Mouse (Mus musculus): ENCODE measurements around the gene Ppargc1a. TPM values are rescaled to one million over a fixed set of nuclear protein-coding genes. Genes with fewer than 3 reads are reported as not detected.

The Ppargc1a gene
- polyA plus RNA-seq, 2 experiments, result 1.8 to 3.8 TPM

DNA sequence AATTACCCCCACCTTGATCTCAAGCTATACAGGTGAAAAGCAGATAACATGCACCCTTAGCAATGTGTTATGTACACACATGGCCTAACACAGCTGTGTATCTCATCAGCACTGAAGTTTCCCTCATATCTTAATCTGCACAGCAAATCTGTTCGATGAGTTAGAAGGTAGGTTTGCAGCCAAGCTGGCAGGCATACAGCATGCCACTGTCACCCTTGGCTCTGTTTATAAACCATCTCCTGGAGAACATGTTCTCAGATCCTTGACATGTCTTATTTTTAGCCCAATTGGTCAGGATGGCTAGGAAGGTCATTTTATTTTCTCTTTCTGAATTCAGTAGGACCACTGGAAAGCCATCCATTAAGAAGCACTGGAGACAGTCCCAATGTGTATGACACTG lies 36.2 kb downstream of the Ppargc1a start:
- no peak for DNase-seq (ENCODE audit: low spot score)
- H3K9ac ChIP-seq (ENCODE audit: low read depth, low read length, severe bottlenecking), result no peak overlapping the region

DNA sequence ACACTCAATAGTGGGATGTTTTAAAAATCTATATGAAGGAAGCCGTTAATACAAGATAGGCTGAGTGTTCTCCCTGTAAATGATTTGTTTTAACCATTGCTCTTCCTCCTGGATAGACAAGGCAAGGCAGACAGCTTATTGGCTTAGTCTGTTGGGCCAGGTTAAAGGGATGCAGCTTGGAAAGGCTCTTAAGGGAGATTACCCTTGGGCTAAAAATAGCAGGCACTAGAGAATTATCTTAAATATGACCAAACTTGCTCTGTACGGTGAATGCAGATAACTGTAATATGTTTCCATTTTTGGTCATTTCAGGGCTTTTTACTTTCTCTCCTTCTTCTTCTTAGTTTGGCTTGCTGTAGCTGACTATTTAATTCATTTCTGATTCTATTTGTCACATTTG lies 38.1 kb downstream of the Ppargc1a start:
- H3K4me3 ChIP-seq (replicated peaks; ENCODE audit: low read length), result no peak overlapping the region
- H3K27me3 ChIP-seq (ENCODE audit: control insufficient read depth, insufficient read depth, low read length), result 0 out of 2 replicates have a peak, but pooled peaks cover 3% of the 10 kb centered on the region
- 66% methylated on average over 2 of the region's 2 CpGs for WGBS
- no peak overlapping the region for H3K9ac ChIP-seq (ENCODE audit: low read depth, low read length, severe bottlenecking)
- no peak for TF ChIP-seq POLR2A (IDR thresholded peaks at IDR 0.05; ENCODE audit: borderline replicate concordance, extremely low read depth, insufficient read depth, insufficient read length)
- H3K36me3 ChIP-seq (ENCODE audit: control insufficient read depth, insufficient read depth, low read length), result no peaks in the 10 kb centered on the region
- no peak overlapping the region for H3K27ac ChIP-seq (replicated peaks; ENCODE audit: low read depth, low read length)
- ATAC-seq (ENCODE audit: low FRiP score, low read depth) (no peak), DNase-seq (ENCODE audit: low spot score) (no peak)
- H3K9me3 ChIP-seq (ENCODE audit: control insufficient read depth, low read length), result no peaks in the 10 kb centered on the region
- no peak overlapping the region for H3K4me2 ChIP-seq (replicated peaks; ENCODE audit: low read depth, low read length, severe bottlenecking)
- no peaks in the 10 kb centered on the region for H3K4me1 ChIP-seq (ENCODE audit: control insufficient read depth, insufficient read depth, low read length)

More for the DNA sequence above, 36.2 kb downstream of the Ppargc1a start:
- Histone ChIP-seq H3K27me3 (ENCODE audit: control insufficient read depth, insufficient read depth, low read length) (0 out of 2 replicates have a peak, but pooled peaks cover 3% of the 10 kb centered on the region), H3K9me3 (ENCODE audit: control insufficient read depth, low read length) (no peaks in the 10 kb centered on the region), H3K4me3 (replicated peaks; ENCODE audit: low read length) (no peak overlapping the region), H3K36me3 (ENCODE audit: control insufficient read depth, insufficient read depth, low read length) (no peaks in the 10 kb centered on the region), H3K4me2 (replicated peaks; ENCODE audit: low read depth, low read length, severe bottlenecking) (no peak overlapping the region), H3K27ac (replicated peaks; ENCODE audit: low read depth, low read length) (no peak overlapping the region), H3K4me1 (ENCODE audit: control insufficient read depth, insufficient read depth, low read length) (no peaks in the 10 kb centered on the region)
- 91% methylated on average over 1 of the region's 1 CpGs for WGBS
- no peak for TF ChIP-seq POLR2A (IDR thresholded peaks at IDR 0.05; ENCODE audit: borderline replicate concordance, extremely low read depth, insufficient read depth, insufficient read length)
- no peak for ATAC-seq (ENCODE audit: low FRiP score, low read depth)

DNA sequence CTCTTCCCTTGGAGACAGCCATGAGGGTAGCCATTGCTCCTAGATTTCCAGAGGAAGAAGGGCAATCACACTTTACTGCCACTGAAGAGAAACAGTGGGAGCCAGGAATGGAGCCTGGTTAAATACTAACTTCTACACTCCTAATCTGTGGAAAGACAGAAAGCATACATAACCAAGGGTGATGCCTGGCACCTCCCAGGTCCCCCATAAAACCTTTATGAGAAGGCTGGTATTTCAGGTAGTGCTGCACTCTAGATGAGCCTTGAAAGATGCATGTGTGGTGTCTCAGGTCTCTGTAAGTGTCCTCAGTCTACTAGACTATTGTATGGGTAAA lies 39.4 kb downstream of the Ppargc1a start:
- Histone ChIP-seq H3K4me1 (ENCODE audit: control insufficient read depth, insufficient read depth, low read length) (no peaks in the 10 kb centered on the region), H3K4me2 (replicated peaks; ENCODE audit: low read depth, low read length, severe bottlenecking) (no peak overlapping the region), H3K36me3 (ENCODE audit: control insufficient read depth, insufficient read depth, low read length) (no peaks in the 10 kb centered on the region), H3K9ac (ENCODE audit: low read depth, low read length, severe bottlenecking) (no peak overlapping the region), H3K4me3 (replicated peaks; ENCODE audit: low read length) (no peak overlapping the region), H3K27me3 (ENCODE audit: control insufficient read depth, insufficient read depth, low read length) (0 out of 2 replicates have a peak, but pooled peaks cover 3% of the 10 kb centered on the region), H3K27ac (replicated peaks; ENCODE audit: low read depth, low read length) (no peak overlapping the region), H3K9me3 (ENCODE audit: control insufficient read depth, low read length) (no peaks in the 10 kb centered on the region)
- no peak for ATAC-seq (ENCODE audit: low FRiP score, low read depth)
- no peak for DNase-seq (ENCODE audit: low spot score)
- TF ChIP-seq POLR2A (IDR thresholded peaks at IDR 0.05; ENCODE audit: borderline replicate concordance, extremely low read depth, insufficient read depth, insufficient read length), result no peak

DNA sequence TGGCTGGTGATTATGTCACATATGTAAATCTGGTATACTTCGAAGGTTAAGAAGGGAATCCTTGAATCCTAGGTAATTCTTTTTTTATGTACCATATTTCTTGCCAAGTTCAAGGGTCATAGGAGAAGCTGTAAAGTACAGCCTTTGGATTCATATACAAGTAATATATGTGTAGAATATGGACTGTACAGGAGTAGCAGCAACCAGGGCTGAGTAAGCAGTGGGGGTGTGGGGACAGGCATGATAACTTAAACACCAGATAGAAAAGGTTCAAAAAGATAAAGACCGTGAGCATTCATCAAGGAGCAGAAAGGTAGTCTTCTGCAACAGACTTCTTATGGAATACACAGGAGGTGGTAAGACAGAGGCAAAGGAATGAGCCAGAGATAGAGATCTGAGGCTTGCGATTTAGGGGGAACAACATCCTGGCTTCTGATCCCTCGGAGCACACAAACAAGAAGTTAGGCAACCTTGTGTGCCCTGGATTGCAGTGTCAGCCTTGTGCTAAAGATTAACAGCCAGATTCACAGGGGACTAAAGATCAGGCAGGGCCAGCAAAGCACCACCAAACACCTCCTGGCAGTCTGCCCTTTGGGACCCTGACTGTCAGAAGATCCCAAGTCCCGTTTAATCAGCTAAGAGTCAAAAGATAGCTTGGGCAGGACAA lies 39.9 kb downstream of the Ppargc1a start:
- TF ChIP-seq POLR2A (IDR thresholded peaks at IDR 0.05; ENCODE audit: borderline replicate concordance, extremely low read depth, insufficient read depth, insufficient read length), result no peak
- Histone ChIP-seq H3K4me1 (ENCODE audit: control insufficient read depth, insufficient read depth, low read length) (no peaks in the 10 kb centered on the region), H3K27ac (replicated peaks; ENCODE audit: low read depth, low read length) (no peak overlapping the region), H3K4me3 (replicated peaks; ENCODE audit: low read length) (no peak overlapping the region), H3K9ac (ENCODE audit: low read depth, low read length, severe bottlenecking) (no peak overlapping the region), H3K4me2 (replicated peaks; ENCODE audit: low read depth, low read length, severe bottlenecking) (no peak overlapping the region), H3K27me3 (ENCODE audit: control insufficient read depth, insufficient read depth, low read length) (0 out of 2 replicates have a peak, but pooled peaks cover 3% of the 10 kb centered on the region), H3K36me3 (ENCODE audit: control insufficient read depth, insufficient read depth, low read length) (no peaks in the 10 kb centered on the region), H3K9me3 (ENCODE audit: control insufficient read depth, low read length) (no peaks in the 10 kb centered on the region)
- no peak for DNase-seq (ENCODE audit: low spot score)
- 82% methylated on average over 5 of the region's 5 CpGs for WGBS
- ATAC-seq (ENCODE audit: low FRiP score, low read depth), result no peak

DNA sequence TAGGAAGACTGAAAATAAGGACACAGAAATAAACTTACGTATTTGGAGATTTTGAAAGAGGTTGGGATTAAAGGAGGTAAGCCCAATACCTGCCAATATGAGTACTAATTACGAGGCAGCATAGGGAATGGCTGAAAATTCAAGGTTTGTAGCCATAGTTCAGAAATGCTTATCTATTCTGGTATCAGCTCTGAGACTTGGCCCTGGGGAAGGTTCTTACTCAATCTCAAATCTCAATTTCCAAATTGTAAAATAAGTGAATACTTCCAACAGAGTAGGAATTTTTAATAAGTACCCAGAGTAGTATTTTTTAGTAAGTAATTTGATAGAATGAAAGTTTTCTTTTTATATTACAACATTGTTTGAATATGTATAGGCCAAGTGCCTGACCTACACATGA lies 41.7 kb downstream of the Ppargc1a start:
- no peak overlapping the region for H3K9ac ChIP-seq (ENCODE audit: low read depth, low read length, severe bottlenecking)
- no peak overlapping the region for H3K4me2 ChIP-seq (replicated peaks; ENCODE audit: low read depth, low read length, severe bottlenecking)
- 92% methylated on average over 2 of the region's 2 CpGs for WGBS
- DNase-seq (ENCODE audit: low spot score) (no peak), ATAC-seq (ENCODE audit: low FRiP score, low read depth) (no peak)
- 0 out of 2 replicates have a peak, but pooled peaks cover 3% of the 10 kb centered on the region for H3K27me3 ChIP-seq (ENCODE audit: control insufficient read depth, insufficient read depth, low read length)
- H3K4me3 ChIP-seq (replicated peaks; ENCODE audit: low read length), result no peak overlapping the region
- H3K4me1 ChIP-seq (ENCODE audit: control insufficient read depth, insufficient read depth, low read length), result no peaks in the 10 kb centered on the region
- no peak for TF ChIP-seq POLR2A (IDR thresholded peaks at IDR 0.05; ENCODE audit: borderline replicate concordance, extremely low read depth, insufficient read depth, insufficient read length)
- no peaks in the 10 kb centered on the region for H3K36me3 ChIP-seq (ENCODE audit: control insufficient read depth, insufficient read depth, low read length)
- H3K27ac ChIP-seq (replicated peaks; ENCODE audit: low read depth, low read length), result no peak overlapping the region
- H3K9me3 ChIP-seq (ENCODE audit: control insufficient read depth, low read length), result no peaks in the 10 kb centered on the region
